Comparison of ENCODE assay signal across 7 mouse cellular contexts in the genomic region with DNA sequence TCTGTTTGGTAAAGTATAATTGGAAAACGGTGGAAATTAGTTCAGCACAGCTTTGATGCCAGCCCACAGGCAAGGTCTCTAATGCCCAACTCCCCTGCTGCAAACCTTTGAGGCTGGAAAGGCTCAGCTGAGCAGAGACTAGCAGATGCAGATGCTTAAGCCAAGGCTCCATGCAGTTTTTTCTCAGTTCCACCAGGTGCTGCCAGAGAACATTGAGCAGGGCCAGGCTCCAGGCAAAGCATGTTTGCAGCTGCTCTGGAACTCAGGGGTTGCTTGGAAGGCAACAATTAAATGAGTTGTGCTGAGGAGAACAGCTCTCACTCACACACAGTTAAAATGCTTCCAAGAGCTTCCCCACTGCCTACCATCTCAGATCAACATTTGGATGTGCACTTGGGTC.
DNase-seq lines count a peak whose midpoint lies in the region; TF ChIP-seq lines count a peak whose summit lies in the region.

No protein-coding gene starts in this region.

- peak overlapping the region; percentile 9; the same call in 1 of the 2 replicates for H3K27ac ChIP-seq in gastrocnemius, adult 2 months

- peak; percentile 72 for TF ChIP-seq CTCF in gastrocnemius, adult 2 months (IDR thresholded peaks at IDR 0.05)

- H3K4me3 ChIP-seq in gastrocnemius, adult 2 months: no peak overlapping the region

- DNase-seq in layer of hippocampus, adult 11-12 months (ENCODE audit: low spot score): peak; percentile 39
- DNase-seq in layer of hippocampus, adult 9-10 months (ENCODE audit: low spot score): no peak
- peak; percentile 14 for DNase-seq in adrenal gland, postnatal 14 days
- DNase-seq in gastrocnemius, adult 2 months: peak; percentile 77
- DNase-seq in left cerebral cortex, postnatal 36 days (ENCODE audit: low spot score in 2 of 2): peak; percentile 42 to 52
- DNase-seq in skeletal muscle tissue, adult 2 months (ENCODE audit: low read depth, low spot score): peak; percentile 54
- DNase-seq in urinary bladder, postnatal 25 days (ENCODE audit: low spot score): no peak

- intact Hi-C loops in gastrocnemius, adult 2 months (cut with DNase I): loop anchor here (5.0 kb wide), 1 partner anchor 140 kb away; no protein-coding TSS in a partner anchor
- intact Hi-C loops in left cerebral cortex, postnatal 36 days (cut with DNase I): no loop called here

Comparison
In these comparisons a context has a peak if more than half of its experiments do, and no peak if none do; other contexts are left out.
1. DNase-seq: peak in layer of hippocampus, adult 11-12 months (single experiment), adrenal gland, postnatal 14 days (single experiment), gastrocnemius, adult 2 months (single experiment), left cerebral cortex, postnatal 36 days (2 of 2) and skeletal muscle tissue, adult 2 months (single experiment); none in layer of hippocampus, adult 9-10 months (single experiment) and urinary bladder, postnatal 25 days (single experiment).